ENCODE assay signal across 23 mouse cellular contexts in the genomic region with DNA sequence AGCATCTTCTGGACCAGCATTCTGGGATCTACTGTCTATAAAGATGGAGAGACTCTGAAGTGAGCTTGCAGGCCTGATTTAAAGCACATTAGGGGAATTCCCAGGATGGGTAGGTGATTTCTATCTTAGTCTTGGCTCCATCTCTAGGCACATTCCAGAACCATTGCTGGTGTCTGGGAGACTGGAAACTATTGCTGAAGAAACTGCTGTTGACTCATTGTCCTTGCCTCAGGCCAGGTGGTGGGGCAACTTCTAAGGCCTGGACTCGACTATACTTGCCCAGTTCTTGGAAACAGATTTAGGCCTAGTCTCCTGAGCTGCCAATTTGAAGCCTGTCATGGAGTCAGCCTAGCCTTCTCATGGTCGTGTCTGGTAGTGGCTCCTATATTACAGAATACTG.
DNase-seq lines count a peak whose midpoint lies in the region; ATAC-seq and TF ChIP-seq lines count a peak whose summit lies in the region.
"Had no signal": no experiment of that assay in that cellular context is flagged by ENCODE, and none has a peak within 500 bp of the region (broad histone marks: within the 10 kb centered on the region; RNA-seq: fewer than 3 reads in every experiment).

No protein-coding gene starts in this region.

- no peaks in the 10 kb centered on the region for H3K9me3 ChIP-seq in hindbrain, embryonic 14.5 days (ENCODE audit: control insufficient read depth, low read length)
- H3K9me3 ChIP-seq: embryonic facial prominence, embryonic 13.5 days; embryonic facial prominence, embryonic 15.5 days; forebrain, embryonic 13.5 days; forebrain, embryonic 15.5 days had no signal

- no peaks in the 10 kb centered on the region for H3K36me3 ChIP-seq in hindbrain, embryonic 14.5 days (replicated peaks; ENCODE audit: control insufficient read depth, insufficient read depth)
- H3K36me3 ChIP-seq in thymus, adult 2 months (ENCODE audit: control insufficient read depth, insufficient read depth, low read length), result no peaks in the 10 kb centered on the region
- H3K36me3 ChIP-seq: embryonic facial prominence, embryonic 13.5 days; embryonic facial prominence, embryonic 15.5 days; forebrain, embryonic 15.5 days had no signal

- no peak overlapping the region for H3K4me2 ChIP-seq in hindbrain, embryonic 14.5 days (replicated peaks)
- H3K4me2 ChIP-seq: embryonic facial prominence, embryonic 13.5 days; embryonic facial prominence, embryonic 15.5 days; forebrain, embryonic 13.5 days; forebrain, embryonic 15.5 days had no signal

- WGBS in hindbrain, embryonic 14.5 days, result 72% methylated on average over 2 of the region's 2 CpGs
- WGBS in thymus, adult 2 months, result 79% methylated on average over 2 of the region's 2 CpGs

- no peaks in the 10 kb centered on the region for H3K4me1 ChIP-seq in hindbrain, embryonic 14.5 days (replicated peaks; ENCODE audit: control insufficient read depth, insufficient read depth, low read length)
- H3K4me1 ChIP-seq in thymus, adult 2 months (replicated peaks; ENCODE audit: control insufficient read depth, insufficient read depth, low read length), result no peaks in the 10 kb centered on the region
- H3K4me1 ChIP-seq: embryonic facial prominence, embryonic 13.5 days; embryonic facial prominence, embryonic 15.5 days; forebrain, embryonic 15.5 days had no signal

- 0 out of 2 replicates have a peak, but pooled peaks cover 5% of the 10 kb centered on the region for H3K27me3 ChIP-seq in hindbrain, embryonic 14.5 days (ENCODE audit: control insufficient read depth, insufficient read depth, low read length)
- no peaks in the 10 kb centered on the region for H3K27me3 ChIP-seq in thymus, adult 2 months (ENCODE audit: control insufficient read depth, insufficient read depth, low read length)
- H3K27me3 ChIP-seq: embryonic facial prominence, embryonic 13.5 days; embryonic facial prominence, embryonic 15.5 days; forebrain, embryonic 13.5 days; forebrain, embryonic 15.5 days had no signal

- no peak overlapping the region for H3K4me3 ChIP-seq in hindbrain, embryonic 14.5 days (replicated peaks; ENCODE audit: low read length)
- H3K4me3 ChIP-seq in thymus, adult 2 months (ENCODE audit: control insufficient read depth, insufficient read depth, low read length), result no peak overlapping the region
- H3K4me3 ChIP-seq: embryonic facial prominence, embryonic 13.5 days; embryonic facial prominence, embryonic 15.5 days; erythroblast, embryonic 14.5 days; forebrain, embryonic 13.5 days; forebrain, embryonic 15.5 days had no signal

- TF ChIP-seq POLR2A in thymus, adult 2 months (IDR thresholded peaks at IDR 0.05; ENCODE audit: control insufficient read depth, extremely low read depth, insufficient read depth, low read length, poor library complexity), result no peak

- no peak overlapping the region for H3K27ac ChIP-seq in hindbrain, embryonic 14.5 days
- H3K27ac ChIP-seq in thymus, adult 2 months (ENCODE audit: control insufficient read depth, insufficient read depth, low read length), result no peak overlapping the region
- H3K27ac ChIP-seq: embryonic facial prominence, embryonic 13.5 days; embryonic facial prominence, embryonic 15.5 days; forebrain, embryonic 13.5 days; forebrain, embryonic 15.5 days had no signal

- TF ChIP-seq CTCF in thymus, adult 2 months (IDR thresholded peaks at IDR 0.05; ENCODE audit: borderline replicate concordance, control insufficient read depth, extremely low read depth, insufficient read depth, low read length, poor library complexity), result no peak

- ATAC-seq in hindbrain, embryonic 14.5 days (ENCODE audit: low FRiP score), result no peak
- ATAC-seq: forebrain, embryonic 13.5 days; forebrain, embryonic 15.5 days; forebrain, postnatal 0 days had no signal

- DNase-seq in 3134 (ENCODE audit: extremely low read depth, insufficient read length, low spot score) (peak; percentile 46), 3T3-L1 (ENCODE audit: low read depth, low spot score) (peak; percentile 81), NIH3T3 (ENCODE audit: low read depth) (peak; percentile 63)
- DNase-seq in gonadal fat pad, adult 2 months (ENCODE audit: low read depth), result peak; percentile 89
- DNase-seq in hindbrain, embryonic 14.5 days (ENCODE audit: low spot score), result no peak
- no peak for DNase-seq in gastrocnemius, adult 18-20 months (ENCODE audit: low spot score)
- DNase-seq in thymus, adult 2 months, result no peak
- DNase-seq: adrenal gland, adult 2 months; adrenal gland, postnatal 10 days; adrenal gland, postnatal 25 days; cerebellum, adult 11 months; cerebellum, adult 18-20 months; cerebellum, adult 8-10 months; cerebellum, adult 9-11 months; cerebellum, postnatal 14 days; cerebellum, postnatal 36 days; embryo, embryonic 11 days; forebrain, postnatal 0 days had no signal

- H3K9ac ChIP-seq in hindbrain, embryonic 14.5 days, result no peak overlapping the region
- H3K9ac ChIP-seq: embryonic facial prominence, embryonic 13.5 days; embryonic facial prominence, embryonic 15.5 days; forebrain, embryonic 13.5 days; forebrain, embryonic 15.5 days; forebrain, postnatal 0 days had no signal

Comparison
In these comparisons a context has a peak if more than half of its experiments do, and no peak if none do; other contexts are left out.
1. DNase-seq: peak in 3134 (single experiment), 3T3-L1 (single experiment), NIH3T3 (single experiment) and gonadal fat pad, adult 2 months (single experiment); none in hindbrain, embryonic 14.5 days (single experiment), gastrocnemius, adult 18-20 months (single experiment) and thymus, adult 2 months (single experiment).